Mouse (Mus musculus): ENCODE data around the gene Cacnb3.

Cacnb3 gene

GRCm38 (mm10) chr15:98609331-98610130 lies 21.1 kb upstream of the Cacnb3 start, which contains the start of gene Adcy6:
Gene Adcy6 (minus strand): TSS chr15:98610076.
- peak; percentile 19 for DNase-seq (ENCODE audit: low spot score)

- no peak for DNase-seq (ENCODE audit: low spot score)
These were observed 20.5 kb upstream of the Cacnb3 start for GRCm38 (mm10) chr15:98610131-98610633.

GRCm38 (mm10) chr15:98612229-98612628 lies 18.4 kb upstream of the Cacnb3 start:
- no peak for DNase-seq (ENCODE audit: low spot score)

- no peak for DNase-seq (ENCODE audit: low spot score)
These were observed 16.1 kb upstream of the Cacnb3 start for GRCm38 (mm10) chr15:98614551-98614950.

- no peak for DNase-seq (ENCODE audit: low spot score)
These were observed 15.7 kb upstream of the Cacnb3 start for GRCm38 (mm10) chr15:98614971-98615370.

- DNase-seq (ENCODE audit: low spot score) = no peak
These were observed 14.9 kb upstream of the Cacnb3 start for GRCm38 (mm10) chr15:98615751-98616150.

GRCm38 (mm10) chr15:98616362-98617175 lies 14.1 kb upstream of the Cacnb3 start:
- DNase-seq (ENCODE audit: low spot score) = no peak

GRCm38 (mm10) chr15:98617176-98617537 lies 13.5 kb upstream of the Cacnb3 start:
- peak; percentile 74 for DNase-seq (ENCODE audit: low spot score)

- DNase-seq (ENCODE audit: low spot score) = no peak
These were observed 8.4 kb upstream of the Cacnb3 start for GRCm38 (mm10) chr15:98622199-98622598.

GRCm38 (mm10) chr15:98622721-98623120 lies 7.9 kb upstream of the Cacnb3 start:
- no peak for DNase-seq (ENCODE audit: low spot score)

- no peak for DNase-seq (ENCODE audit: low spot score)
These were observed 7.2 kb upstream of the Cacnb3 start for GRCm38 (mm10) chr15:98623361-98623821.

GRCm38 (mm10) chr15:98626078-98626477 lies 4.6 kb upstream of the Cacnb3 start:
- DNase-seq (ENCODE audit: low spot score) = no peak

- no peak for DNase-seq (ENCODE audit: low spot score)
These were observed 4.0 kb upstream of the Cacnb3 start for GRCm38 (mm10) chr15:98626487-98627212.

- DNase-seq (ENCODE audit: low spot score) = no peak
These were observed 1.9 kb upstream of the Cacnb3 start for GRCm38 (mm10) chr15:98628589-98629254.

- DNase-seq (ENCODE audit: low spot score) = no peak
These were observed 1.2 kb upstream of the Cacnb3 start for GRCm38 (mm10) chr15:98629464-98629863.

GRCm38 (mm10) chr15:98631493-98631892 lies 853 bp downstream of the Cacnb3 start:
- peak; percentile 56 for DNase-seq (ENCODE audit: low spot score)

- DNase-seq (ENCODE audit: low spot score) = no peak
These were observed 1.6 kb downstream of the Cacnb3 start for GRCm38 (mm10) chr15:98632107-98632744.

- DNase-seq (ENCODE audit: low spot score) = no peak
These were observed 2.3 kb downstream of the Cacnb3 start for GRCm38 (mm10) chr15:98632921-98633320.

GRCm38 (mm10) chr15:98633822-98634470 lies 3.3 kb downstream of the Cacnb3 start:
- no peak for DNase-seq (ENCODE audit: low spot score)

GRCm38 (mm10) chr15:98634541-98635081 lies 4.0 kb downstream of the Cacnb3 start:
- DNase-seq (ENCODE audit: low spot score) = peak; percentile 17

Data from spleen, adult 12 weeks (tissue).